Mouse (Mus musculus) testis, adult 2 months (tissue): Measurements from ENCODE around the gene B3galt6.

Experiments
- CTCF ChIP-seq: fragments of 200-500 bp; IDR thresholded peaks from 2 replicates; pipeline ENCODE4 v1.5.1; 2012; ENCODE audit warnings: low read depth, mild to moderate bottlenecking, inconsistent platforms, low read length, moderate library complexity; ENCODE audit not compliant: control insufficient read depth, insufficient read depth, insufficient replicate concordance
- POLR2A ChIP-seq: fragments of 200-500 bp; IDR thresholded peaks from 2 replicates; pipeline ENCODE4 v1.6.1; 2012; ENCODE audit warnings: low read depth, mild to moderate bottlenecking, inconsistent platforms, low read length, moderate library complexity; ENCODE audit not compliant: control insufficient read depth

- no peak for TF ChIP-seq CTCF
- TF ChIP-seq POLR2A = no peak
Measured at GRCm38 (mm10) chr4:156028580-156028979, 36.1 kb upstream of the B3galt6 start.
